Mouse (Mus musculus): ENCODE data around the gene Epo.

- TF ChIP-seq CTCF (IDR thresholded peaks at IDR 0.05; ENCODE audit: extremely low read depth, insufficient read depth, insufficient read length, insufficient replicate concordance): no peak
- TF ChIP-seq POLR2A (IDR thresholded peaks at IDR 0.05; ENCODE audit: low read depth, low read length): no peak
Observed at GRCm38 (mm10) chr5:137491559-137491958, 41.5 kb downstream of the Epo start.

Data from spleen, adult 2 months (tissue).